Comparison of ENCODE assay signal across 8 mouse cellular contexts in the genomic region with DNA sequence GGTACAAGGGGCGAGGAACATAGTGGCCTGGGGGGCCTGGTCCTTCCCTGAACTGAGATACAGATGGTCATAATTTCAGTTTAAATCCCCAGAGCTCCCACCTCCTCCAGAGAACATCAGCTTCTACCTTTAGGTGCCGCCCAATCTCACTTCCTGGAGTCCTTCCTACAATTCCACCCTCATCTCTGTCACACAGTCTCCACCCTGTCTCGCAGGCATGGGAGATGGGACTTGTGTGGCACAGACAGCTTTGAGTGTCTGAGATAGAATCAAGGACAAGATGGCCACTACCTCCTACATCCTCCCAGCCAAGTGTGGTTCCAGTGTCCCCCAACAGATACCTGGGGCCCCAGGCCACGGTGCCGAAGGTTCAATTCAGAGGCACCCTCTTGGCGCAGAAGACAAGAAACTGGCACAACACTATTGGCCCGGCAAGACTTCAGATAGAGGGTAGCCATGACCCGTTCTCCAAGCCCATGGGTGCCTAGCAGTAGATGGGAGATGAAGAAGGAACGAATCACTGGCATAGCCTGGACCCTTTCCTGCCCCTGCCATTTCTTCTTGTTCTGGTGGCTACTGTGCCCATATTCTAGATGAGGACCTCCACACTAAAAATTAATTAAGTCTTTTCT. TPM values are rescaled to one million over a fixed set of nuclear protein-coding genes. Genes with fewer than 3 reads are reported as not detected.
DNase-seq lines count a peak whose midpoint lies in the region; ATAC-seq and TF ChIP-seq lines count a peak whose summit lies in the region.
"Had no signal": no experiment of that assay in that cellular context is flagged by ENCODE, and none has a peak within 500 bp of the region (broad histone marks: within the 10 kb centered on the region; RNA-seq: fewer than 3 reads in every experiment).

No protein-coding gene starts in this region.

- TF ChIP-seq CTCF in midbrain, postnatal 0 days (IDR thresholded peaks at IDR 0.05) = no peak
- no peak for TF ChIP-seq CTCF in intestine, postnatal 0 days (IDR thresholded peaks at IDR 0.05; ENCODE audit: low read depth)

- H3K9ac ChIP-seq in heart, embryonic 15.5 days = no peak overlapping the region
- H3K9ac ChIP-seq in midbrain, embryonic 11.5 days (ENCODE audit: low read length) = peak overlapping the region; percentile 53
- no peak overlapping the region for H3K9ac ChIP-seq in midbrain, postnatal 0 days (replicated peaks; ENCODE audit: low read length, poor library complexity, severe bottlenecking)
- H3K9ac ChIP-seq in intestine, postnatal 0 days (ENCODE audit: low read depth, low read length) = 0 out of 2 replicates have a peak overlapping the region, but pooled peaks have one; percentile 18

- H3K36me3 ChIP-seq in heart, embryonic 15.5 days = no peaks in the 10 kb centered on the region
- H3K36me3 ChIP-seq in midbrain, embryonic 11.5 days (ENCODE audit: control insufficient read depth, insufficient read depth, low read length) = no peaks in the 10 kb centered on the region
- no peaks in the 10 kb centered on the region for H3K36me3 ChIP-seq in midbrain, postnatal 0 days (ENCODE audit: insufficient read depth, low read length)
- no peaks in the 10 kb centered on the region for H3K36me3 ChIP-seq in intestine, postnatal 0 days (ENCODE audit: control insufficient read depth, insufficient read depth)

- no peaks in the 10 kb centered on the region for H3K9me3 ChIP-seq in heart, embryonic 15.5 days (replicated peaks)
- no peaks in the 10 kb centered on the region for H3K9me3 ChIP-seq in midbrain, embryonic 11.5 days (ENCODE audit: control insufficient read depth, low read length)
- no peaks in the 10 kb centered on the region for H3K9me3 ChIP-seq in midbrain, postnatal 0 days (ENCODE audit: low read length)
- no peaks in the 10 kb centered on the region for H3K9me3 ChIP-seq in intestine, postnatal 0 days (ENCODE audit: control insufficient read depth)

- H3K4me3 ChIP-seq in heart, embryonic 15.5 days = no peak overlapping the region
- H3K4me3 ChIP-seq in midbrain, embryonic 11.5 days (ENCODE audit: low read depth, low read length) = no peak overlapping the region
- H3K4me3 ChIP-seq in midbrain, postnatal 0 days (ENCODE audit: low read depth, low read length) = no peak overlapping the region
- no peak overlapping the region for H3K4me3 ChIP-seq in intestine, postnatal 0 days (ENCODE audit: low read depth, low read length)

- ATAC-seq in heart, embryonic 15.5 days (replicated peaks; ENCODE audit: insufficient number of reproducible peaks, insufficient read depth, low FRiP score, low read depth) = no peak
- ATAC-seq in midbrain, embryonic 11.5 days (ENCODE audit: low FRiP score) = no peak
- ATAC-seq in midbrain, postnatal 0 days (ENCODE audit: low FRiP score) = no peak
- ATAC-seq in intestine, postnatal 0 days = no peak

- peaks cover 45% of the 10 kb centered on the region for H3K4me1 ChIP-seq in heart, embryonic 15.5 days (replicated peaks)
- H3K4me1 ChIP-seq in midbrain, embryonic 11.5 days (ENCODE audit: control insufficient read depth, insufficient read depth, low read length) = peaks cover 33% of the 10 kb centered on the region
- peaks cover 12% of the 10 kb centered on the region; the same call in 1 of the 2 replicates for H3K4me1 ChIP-seq in midbrain, postnatal 0 days (ENCODE audit: insufficient read depth, low read length)
- peaks cover under 1% of the 10 kb centered on the region for H3K4me1 ChIP-seq in intestine, postnatal 0 days (replicated peaks; ENCODE audit: control insufficient read depth, insufficient read depth, low read length)

- no peak for DNase-seq in heart, postnatal 14 days
- DNase-seq in midbrain, embryonic 11.5 days (ENCODE audit: low spot score, missing footprints) = no peak
- DNase-seq in midbrain, postnatal 0 days (ENCODE audit: low spot score) = no peak
- no peak for DNase-seq in thymus, postnatal 4 days
- no peak for DNase-seq in urinary bladder, postnatal 4 days (ENCODE audit: low spot score in 2 of 2)
- DNase-seq: cerebellum, postnatal 10 days had no signal

- intact Hi-C loops in heart, postnatal 14 days (cut with DNase I) = loop anchor here (2.0 to 5.0 kb wide), 2 partner anchors 168 to 253 kb away; no protein-coding TSS in a partner anchor

- H3K4me2 ChIP-seq in heart, embryonic 15.5 days = peak overlapping the region; percentile 46; the same call in 1 of the 2 replicates
- peak overlapping the region; percentile 35 for H3K4me2 ChIP-seq in midbrain, embryonic 11.5 days
- H3K4me2 ChIP-seq in midbrain, postnatal 0 days (ENCODE audit: low read depth, low read length, poor library complexity, severe bottlenecking) = no peak overlapping the region
- H3K4me2 ChIP-seq in intestine, postnatal 0 days (replicated peaks; ENCODE audit: low read depth) = peak overlapping the region; percentile 51

- 0 out of 2 replicates have a peak, but pooled peaks cover 6% of the 10 kb centered on the region for H3K27me3 ChIP-seq in heart, embryonic 15.5 days
- 0 out of 2 replicates have a peak, but pooled peaks cover 3% of the 10 kb centered on the region for H3K27me3 ChIP-seq in midbrain, embryonic 11.5 days (ENCODE audit: control insufficient read depth, insufficient read depth, low read length)
- peaks cover 5% of the 10 kb centered on the region; the same call in 1 of the 2 replicates for H3K27me3 ChIP-seq in midbrain, postnatal 0 days (ENCODE audit: insufficient read depth, low read length)
- H3K27me3 ChIP-seq in intestine, postnatal 0 days (replicated peaks; ENCODE audit: control insufficient read depth, insufficient read depth, low read length) = no peaks in the 10 kb centered on the region

- WGBS in heart, embryonic 15.5 days = 71% methylated on average over 9 of the region's 9 CpGs
- 63% methylated on average over 9 of the region's 9 CpGs for WGBS in midbrain, embryonic 11.5 days
- WGBS in midbrain, postnatal 0 days = 70% methylated on average over 9 of the region's 9 CpGs
- WGBS in intestine, postnatal 0 days = 75% methylated on average over 9 of the region's 9 CpGs

- no peak overlapping the region for H3K27ac ChIP-seq in heart, embryonic 15.5 days
- 0 out of 2 replicates have a peak overlapping the region, but pooled peaks have one; percentile 44 for H3K27ac ChIP-seq in midbrain, embryonic 11.5 days (ENCODE audit: low read depth, low read length)
- H3K27ac ChIP-seq in midbrain, postnatal 0 days (ENCODE audit: low read depth, low read length) = no peak overlapping the region
- no peak overlapping the region for H3K27ac ChIP-seq in intestine, postnatal 0 days (ENCODE audit: low read depth, low read length)

RNA-seq across cellular contexts. Expression of a gene that starts 1.5 kb away (rescaled TPM):
- 0.19 and 0.36 TPM in 2 replicates for polyA plus RNA-seq in heart, embryonic 15.5 days (2015; fragmentation: Nextera tagmentation; extraction: Ambion mirVana)
- total RNA-seq in heart, postnatal 14 days (2021) = under 1 TPM; 0.15 to 0.24 TPM
- 0.14 and 0.23 TPM in 2 replicates for polyA plus RNA-seq in midbrain, embryonic 11.5 days (2014; fragmentation: Nextera tagmentation; extraction: Ambion mirVana)
- 1.1 and 2.9 TPM in 2 replicates for total RNA-seq in midbrain, postnatal 0 days (2014; rRNA removed)
- 2.1 and 2.5 TPM in 2 replicates for polyA plus RNA-seq in midbrain, postnatal 0 days (2015; fragmentation: Nextera tagmentation; extraction: Ambion mirVana)
- polyA plus RNA-seq in intestine, postnatal 0 days (2015; fragmentation: Nextera tagmentation; extraction: Ambion mirVana) = 0.44 and 0.80 TPM in 2 replicates

RNA-seq across cellular contexts. Expression of a gene that starts 2.2 kb away (rescaled TPM):
- polyA plus RNA-seq in heart, embryonic 15.5 days (2015; fragmentation: Nextera tagmentation; extraction: Ambion mirVana) = 0.60 and 0.80 TPM in 2 replicates
- total RNA-seq in heart, postnatal 14 days (2021) = under 1 TPM; 0.54 to 0.84 TPM
- polyA plus RNA-seq in midbrain, embryonic 11.5 days (2014; fragmentation: Nextera tagmentation; extraction: Ambion mirVana) = 0.41 and 0.86 TPM in 2 replicates
- 1.1 and 2.6 TPM in 2 replicates for total RNA-seq in midbrain, postnatal 0 days (2014; rRNA removed)
- polyA plus RNA-seq in midbrain, postnatal 0 days (2015; fragmentation: Nextera tagmentation; extraction: Ambion mirVana) = 2.9 TPM in 2 replicates
- 0.73 and 1.1 TPM in 2 replicates for polyA plus RNA-seq in intestine, postnatal 0 days (2015; fragmentation: Nextera tagmentation; extraction: Ambion mirVana)

RNA-seq across cellular contexts. Expression of a gene that starts 23.5 kb away (rescaled TPM):
- polyA plus RNA-seq in heart, embryonic 15.5 days (2015; fragmentation: Nextera tagmentation; extraction: Ambion mirVana) = 9.5 and 11.2 TPM in 2 replicates
- total RNA-seq in heart, postnatal 14 days (2021) = 1 to 10 TPM; 1.6 to 1.8 TPM
- 1.5 and 2.0 TPM in 2 replicates for polyA plus RNA-seq in midbrain, embryonic 11.5 days (2014; fragmentation: Nextera tagmentation; extraction: Ambion mirVana)
- 69.7 and 76.6 TPM in 2 replicates for total RNA-seq in midbrain, postnatal 0 days (2014; rRNA removed)
- 45.7 and 46.5 TPM in 2 replicates for polyA plus RNA-seq in midbrain, postnatal 0 days (2015; fragmentation: Nextera tagmentation; extraction: Ambion mirVana)
- 28.3 and 31.0 TPM in 2 replicates for polyA plus RNA-seq in intestine, postnatal 0 days (2015; fragmentation: Nextera tagmentation; extraction: Ambion mirVana)

RNA-seq across cellular contexts. Expression of a gene that starts 28.6 kb away (rescaled TPM):
- 29.5 and 38.7 TPM in 2 replicates for polyA plus RNA-seq in heart, embryonic 15.5 days (2015; fragmentation: Nextera tagmentation; extraction: Ambion mirVana)
- 10 to 100 TPM; 14.3 to 14.7 TPM for total RNA-seq in heart, postnatal 14 days (2021)
- 46.7 and 47.1 TPM in 2 replicates for polyA plus RNA-seq in midbrain, embryonic 11.5 days (2014; fragmentation: Nextera tagmentation; extraction: Ambion mirVana)
- 59.3 and 65.5 TPM in 2 replicates for total RNA-seq in midbrain, postnatal 0 days (2014; rRNA removed)
- polyA plus RNA-seq in midbrain, postnatal 0 days (2015; fragmentation: Nextera tagmentation; extraction: Ambion mirVana) = 57.1 and 64.1 TPM in 2 replicates
- polyA plus RNA-seq in intestine, postnatal 0 days (2015; fragmentation: Nextera tagmentation; extraction: Ambion mirVana) = 65.1 and 67.4 TPM in 2 replicates

RNA-seq across cellular contexts. Expression of a gene that starts 51.0 kb away (rescaled TPM):
- polyA plus RNA-seq in heart, embryonic 15.5 days (2015; fragmentation: Nextera tagmentation; extraction: Ambion mirVana) = 45.6 and 60.6 TPM in 2 replicates
- total RNA-seq in heart, postnatal 14 days (2021) = 10 to 100 TPM; 39.4 to 42.8 TPM
- polyA plus RNA-seq in midbrain, embryonic 11.5 days (2014; fragmentation: Nextera tagmentation; extraction: Ambion mirVana) = 70.5 and 77.2 TPM in 2 replicates
- total RNA-seq in midbrain, postnatal 0 days (2014; rRNA removed) = 221 and 264 TPM in 2 replicates
- 94.0 and 104 TPM in 2 replicates for polyA plus RNA-seq in midbrain, postnatal 0 days (2015; fragmentation: Nextera tagmentation; extraction: Ambion mirVana)
- polyA plus RNA-seq in intestine, postnatal 0 days (2015; fragmentation: Nextera tagmentation; extraction: Ambion mirVana) = 129 and 137 TPM in 2 replicates

Comparison
In these comparisons a context has a peak if more than half of its experiments do, and no peak if none do; other contexts are left out.
1. H3K9ac ChIP-seq: peak in midbrain, embryonic 11.5 days (single experiment) and intestine, postnatal 0 days (single experiment); none in heart, embryonic 15.5 days (single experiment) and midbrain, postnatal 0 days (single experiment).